Comparison of ENCODE assay signal across 24 mouse cellular contexts in genomic region chr9:49111296-49111695, GRCm38 (mm10). TPM values are rescaled to one million over a fixed set of nuclear protein-coding genes. Genes with fewer than 3 reads are reported as not detected.
A peak's percentile ranks its signal among the peaks of the same experiment; 100 is the strongest.
DNase-seq lines count a peak whose midpoint lies in the region; ATAC-seq and TF ChIP-seq lines count a peak whose summit lies in the region.
"Had no signal": no experiment of that assay in that cellular context is flagged by ENCODE, and none has a peak within 500 bp of the region (broad histone marks: within the 10 kb centered on the region; RNA-seq: fewer than 3 reads in every experiment).

No protein-coding gene starts in this region.

- no peak for TF ChIP-seq EP300 in stomach, postnatal 0 days (optimal IDR thresholded peaks at IDR 0.05)

- H3K9ac ChIP-seq in heart, embryonic 12.5 days: no peak overlapping the region
- no peak overlapping the region for H3K9ac ChIP-seq in kidney, postnatal 0 days (ENCODE audit: low read depth, low read length)
- H3K9ac ChIP-seq in stomach, embryonic 16.5 days (ENCODE audit: low read length): no peak overlapping the region
- no peak overlapping the region for H3K9ac ChIP-seq in stomach, postnatal 0 days (ENCODE audit: low read length)
- H3K9ac ChIP-seq: hindbrain, embryonic 13.5 days; limb, embryonic 13.5 days; neural tube, embryonic 15.5 days had no signal

- WGBS in heart, embryonic 12.5 days: 51% methylated on average over 5 of the region's 5 CpGs
- 60% methylated on average over 5 of the region's 5 CpGs for WGBS in kidney, postnatal 0 days
- WGBS in stomach, embryonic 16.5 days: 77% methylated on average over 5 of the region's 5 CpGs
- 68% methylated on average over 5 of the region's 5 CpGs for WGBS in stomach, postnatal 0 days

- no peak overlapping the region for H3K27ac ChIP-seq in heart, embryonic 12.5 days (ENCODE audit: poor library complexity, severe bottlenecking)
- H3K27ac ChIP-seq in kidney, postnatal 0 days: peak overlapping the region; percentile 48; the same call in 1 of the 2 replicates
- H3K27ac ChIP-seq in stomach, embryonic 16.5 days (ENCODE audit: low read length): peak overlapping the region; percentile 43; the same call in 1 of the 2 replicates
- H3K27ac ChIP-seq in stomach, postnatal 0 days (replicated peaks): no peak overlapping the region
- H3K27ac ChIP-seq: gastrocnemius, adult 2 months; hindbrain, embryonic 13.5 days; limb, embryonic 13.5 days; neural tube, embryonic 15.5 days had no signal

- 0 out of 2 replicates have a peak, but pooled peaks cover 7% of the 10 kb centered on the region for H3K4me1 ChIP-seq in heart, embryonic 12.5 days (replicated peaks)
- H3K4me1 ChIP-seq in kidney, postnatal 0 days (replicated peaks; ENCODE audit: insufficient read depth, low read length): no peaks in the 10 kb centered on the region
- peaks cover 7% of the 10 kb centered on the region; the same call in 1 of the 2 replicates for H3K4me1 ChIP-seq in stomach, embryonic 16.5 days (ENCODE audit: control insufficient read depth, insufficient read depth, low read length)
- no peaks in the 10 kb centered on the region for H3K4me1 ChIP-seq in stomach, postnatal 0 days (replicated peaks; ENCODE audit: control insufficient read depth, insufficient read depth)
- H3K4me1 ChIP-seq: neural tube, embryonic 15.5 days had no signal

- H3K9me3 ChIP-seq in heart, embryonic 12.5 days (replicated peaks): no peaks in the 10 kb centered on the region
- H3K9me3 ChIP-seq in kidney, postnatal 0 days (replicated peaks; ENCODE audit: low read length): no peaks in the 10 kb centered on the region
- no peaks in the 10 kb centered on the region for H3K9me3 ChIP-seq in stomach, embryonic 16.5 days (replicated peaks; ENCODE audit: control insufficient read depth, low read length)
- H3K9me3 ChIP-seq in stomach, postnatal 0 days (ENCODE audit: control insufficient read depth, low read length): no peaks in the 10 kb centered on the region
- H3K9me3 ChIP-seq: hindbrain, embryonic 13.5 days; limb, embryonic 13.5 days; neural tube, embryonic 15.5 days had no signal

- peaks cover 3% of the 10 kb centered on the region; the same call in 1 of the 2 replicates for H3K27me3 ChIP-seq in heart, embryonic 12.5 days (replicated peaks)
- H3K27me3 ChIP-seq in kidney, postnatal 0 days (ENCODE audit: insufficient read depth, low read length): no peaks in the 10 kb centered on the region
- no peaks in the 10 kb centered on the region for H3K27me3 ChIP-seq in stomach, embryonic 16.5 days (ENCODE audit: control insufficient read depth, insufficient read depth, low read length)
- no peaks in the 10 kb centered on the region for H3K27me3 ChIP-seq in stomach, postnatal 0 days (ENCODE audit: control insufficient read depth, insufficient read depth, low read length)
- H3K27me3 ChIP-seq: hindbrain, embryonic 13.5 days; limb, embryonic 13.5 days; neural tube, embryonic 15.5 days had no signal

- no peak overlapping the region for H3K4me2 ChIP-seq in heart, embryonic 12.5 days
- no peak overlapping the region for H3K4me2 ChIP-seq in kidney, postnatal 0 days (ENCODE audit: low read length)
- no peak overlapping the region for H3K4me2 ChIP-seq in stomach, embryonic 16.5 days (ENCODE audit: low read depth, low read length)
- H3K4me2 ChIP-seq in stomach, postnatal 0 days (replicated peaks; ENCODE audit: low read depth): no peak overlapping the region
- H3K4me2 ChIP-seq: hindbrain, embryonic 13.5 days; limb, embryonic 13.5 days; liver, embryonic 11.5 days; neural tube, embryonic 15.5 days had no signal

- no peak overlapping the region for H3K4me3 ChIP-seq in heart, embryonic 12.5 days
- H3K4me3 ChIP-seq in kidney, postnatal 0 days (replicated peaks; ENCODE audit: low read depth, low read length): no peak overlapping the region
- H3K4me3 ChIP-seq in stomach, embryonic 16.5 days (replicated peaks; ENCODE audit: low read length): no peak overlapping the region
- no peak overlapping the region for H3K4me3 ChIP-seq in stomach, postnatal 0 days (ENCODE audit: low read depth, low read length)
- H3K4me3 ChIP-seq: erythroblast, embryonic 14.5 days; gastrocnemius, adult 2 months; hindbrain, embryonic 13.5 days; limb, embryonic 13.5 days; neural tube, embryonic 15.5 days had no signal

- no peak for ATAC-seq in heart, embryonic 12.5 days (ENCODE audit: insufficient number of reproducible peaks, low FRiP score)
- ATAC-seq in kidney, postnatal 0 days (replicated peaks; ENCODE audit: low FRiP score, low read depth): no peak
- ATAC-seq in stomach, embryonic 16.5 days (ENCODE audit: insufficient read depth, low FRiP score): no peak
- no peak for ATAC-seq in stomach, postnatal 0 days (ENCODE audit: low FRiP score, low TSS enrichment)
- ATAC-seq: forebrain, embryonic 16.5 days had no signal

- DNase-seq in heart, adult 18-20 months: peak; percentile 20 to 23
- no peak for DNase-seq in kidney, postnatal 0 days (ENCODE audit: low spot score)
- DNase-seq in kidney, adult 8-10 months: no peak
- DNase-seq in stomach, postnatal 0 days (ENCODE audit: low spot score): no peak
- no peak for DNase-seq in urinary bladder, adult 2 months (ENCODE audit: low spot score)
- DNase-seq: adrenal gland, adult 8-10 months; cerebellum, adult 2 months; gastrocnemius, adult 2 months; gastrocnemius, postnatal 36 days; heart, postnatal 4 days; midbrain, embryonic 14.5 days; retina, postnatal 1 day; right cerebral cortex, postnatal 14 days; thymus, postnatal 14 days had no signal

- TF ChIP-seq CTCF in kidney, postnatal 0 days (IDR thresholded peaks at IDR 0.05; ENCODE audit: low read depth): no peak
- no peak for TF ChIP-seq CTCF in stomach, postnatal 0 days (IDR thresholded peaks at IDR 0.05; ENCODE audit: low read depth)

- H3K36me3 ChIP-seq in heart, embryonic 12.5 days: no peaks in the 10 kb centered on the region
- H3K36me3 ChIP-seq in kidney, postnatal 0 days (ENCODE audit: insufficient read depth, low read length): no peaks in the 10 kb centered on the region
- no peaks in the 10 kb centered on the region for H3K36me3 ChIP-seq in stomach, embryonic 16.5 days (ENCODE audit: control insufficient read depth, insufficient read depth, low read length)
- H3K36me3 ChIP-seq in stomach, postnatal 0 days (ENCODE audit: control insufficient read depth, insufficient read depth, low read length): no peaks in the 10 kb centered on the region
- H3K36me3 ChIP-seq: hindbrain, embryonic 13.5 days; limb, embryonic 13.5 days; neural tube, embryonic 15.5 days had no signal

RNA-seq across cellular contexts. Expression of gene Tmprss5, which starts 30.2 kb away (rescaled TPM):
- not detected for total RNA-seq in heart, adult 18-20 months (2021)
- polyA plus RNA-seq in heart, embryonic 12.5 days (2016; fragmentation: Nextera tagmentation; extraction: Ambion mirVana): 0.12 and 0.18 TPM in 2 replicates
- polyA plus RNA-seq in kidney, postnatal 0 days (2015; fragmentation: Nextera tagmentation; extraction: Ambion mirVana): 0.20 and 0.22 TPM in 2 replicates
- polyA plus RNA-seq in stomach, embryonic 16.5 days (2015; fragmentation: Nextera tagmentation; extraction: Ambion mirVana): 4.5 and 4.8 TPM in 2 replicates
- polyA plus RNA-seq in stomach, postnatal 0 days (2015; fragmentation: Nextera tagmentation; extraction: Ambion mirVana): 3.5 and 4.3 TPM in 2 replicates
- polyA plus RNA-seq in urinary bladder, adult 2 months (2012; rRNA removed): 4.3 and 4.6 TPM in 2 replicates
- total RNA-seq: heart, postnatal 4 days; monocyte, adult 5-6 weeks had no signal
- polyA plus RNA-seq: erythroblast, embryonic 14.5 days; liver, embryonic 11.5 days; liver, embryonic 16.5 days had no signal

RNA-seq across cellular contexts. Expression of gene Zw10, which starts 55.9 kb away (rescaled TPM):
- 10 to 100 TPM; 10.2 to 11.6 TPM for total RNA-seq in heart, adult 18-20 months (2021)
- 28.3 and 30.6 TPM in 2 replicates for polyA plus RNA-seq in heart, embryonic 12.5 days (2016; fragmentation: Nextera tagmentation; extraction: Ambion mirVana)
- 19.1 and 21.4 TPM in 2 replicates for polyA plus RNA-seq in kidney, postnatal 0 days (2015; fragmentation: Nextera tagmentation; extraction: Ambion mirVana)
- polyA plus RNA-seq in stomach, embryonic 16.5 days (2015; fragmentation: Nextera tagmentation; extraction: Ambion mirVana): 34.9 and 35.9 TPM in 2 replicates
- polyA plus RNA-seq in stomach, postnatal 0 days (2015; fragmentation: Nextera tagmentation; extraction: Ambion mirVana): 14.1 and 15.1 TPM in 2 replicates
- polyA plus RNA-seq in urinary bladder, adult 2 months (2012; rRNA removed): 18.8 and 23.6 TPM in 2 replicates

Comparison
In these comparisons a context has a peak if more than half of its experiments do, and no peak if none do; other contexts are left out.
1. H3K27ac ChIP-seq: peak in kidney, postnatal 0 days (single experiment) and stomach, embryonic 16.5 days (single experiment); none in heart, embryonic 12.5 days (single experiment) and stomach, postnatal 0 days (single experiment).
2. DNase-seq: peak in heart, adult 18-20 months (2 of 2); none in kidney, postnatal 0 days (single experiment), kidney, adult 8-10 months (0 of 2), stomach, postnatal 0 days (single experiment) and urinary bladder, adult 2 months (single experiment).